Mouse (Mus musculus): Measurements from ENCODE around the gene Aldh16a1.

DNA sequence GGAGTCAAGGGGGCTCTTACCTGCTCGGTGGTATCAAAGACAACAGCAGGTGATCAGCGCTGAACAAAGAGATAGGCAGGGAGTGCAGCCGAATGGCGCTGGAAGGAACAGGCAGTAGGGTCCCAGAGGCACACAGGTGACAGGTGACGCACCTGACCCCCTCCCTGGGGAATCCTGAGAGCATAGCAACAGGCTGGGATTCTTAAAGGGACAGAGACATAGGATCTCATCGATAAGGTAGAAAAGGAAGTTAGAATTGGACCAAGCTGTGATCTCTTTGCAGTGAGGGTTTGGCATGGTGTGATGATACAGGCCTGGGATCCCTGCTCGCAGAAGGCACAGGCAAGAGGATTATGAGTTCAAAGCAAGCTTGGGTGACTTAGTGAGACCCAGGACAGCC is 25.1 kb upstream of the Aldh16a1 start, which contains the start of gene Gfy:
- TF ChIP-seq CTCF (IDR thresholded peaks at IDR 0.05) (no peak), EP300 (IDR thresholded peaks at IDR 0.05) (no peak)
